ENCODE assay signal across 9 mouse cellular contexts in the genomic region with DNA sequence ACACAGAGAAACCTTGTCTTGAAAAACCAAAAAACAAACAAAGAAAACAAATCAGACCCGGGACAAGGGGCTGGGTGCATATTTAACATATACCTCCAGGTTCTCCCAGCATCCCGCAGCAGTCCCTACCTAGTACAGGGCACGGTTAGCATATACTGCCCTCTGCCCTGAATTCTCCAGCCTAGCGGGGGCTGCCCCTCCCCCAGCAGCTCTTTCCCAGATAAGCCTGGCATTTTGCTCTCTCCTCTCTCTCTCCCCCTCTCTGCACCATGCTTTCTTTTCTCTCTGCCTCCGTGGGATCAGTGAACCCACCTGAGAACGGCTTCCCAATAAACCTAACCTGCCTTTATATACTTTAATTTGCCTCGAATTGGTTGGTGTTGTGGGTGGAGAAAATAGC. TPM values are rescaled to one million over a fixed set of nuclear protein-coding genes. Genes with fewer than 3 reads are reported as not detected.
DNase-seq lines count a peak whose midpoint lies in the region; ATAC-seq lines count a peak whose summit lies in the region.
"Had no signal": no experiment of that assay in that cellular context is flagged by ENCODE, and none has a peak within 500 bp of the region (broad histone marks: within the 10 kb centered on the region; RNA-seq: fewer than 3 reads in every experiment).

No protein-coding gene starts in this region.

- peak overlapping the region; percentile 73 for H3K27ac ChIP-seq in kidney, embryonic 16.5 days (ENCODE audit: low read length)
- H3K27ac ChIP-seq in embryonic facial prominence, embryonic 11.5 days (replicated peaks; ENCODE audit: low read depth, low read length) = no peak overlapping the region
- H3K27ac ChIP-seq in limb, embryonic 13.5 days = peak overlapping the region; percentile 28; the same call in 1 of the 2 replicates

- 42% methylated on average over 7 of the region's 7 CpGs for WGBS in kidney, embryonic 16.5 days
- 44% methylated on average over 7 of the region's 7 CpGs for WGBS in embryonic facial prominence, embryonic 11.5 days
- 38% methylated on average over 7 of the region's 7 CpGs for WGBS in limb, embryonic 13.5 days

- no peaks in the 10 kb centered on the region for H3K36me3 ChIP-seq in kidney, embryonic 16.5 days (ENCODE audit: insufficient read depth, low read length)
- no peaks in the 10 kb centered on the region for H3K36me3 ChIP-seq in embryonic facial prominence, embryonic 11.5 days (replicated peaks; ENCODE audit: control insufficient read depth, insufficient read depth, low read depth, low read length)
- H3K36me3 ChIP-seq in limb, embryonic 13.5 days = no peaks in the 10 kb centered on the region

- H3K27me3 ChIP-seq in kidney, embryonic 16.5 days (ENCODE audit: insufficient read depth, low read length) = no peaks in the 10 kb centered on the region
- H3K27me3 ChIP-seq in embryonic facial prominence, embryonic 11.5 days (ENCODE audit: control insufficient read depth, insufficient read depth, low read length) = no peaks in the 10 kb centered on the region
- H3K27me3 ChIP-seq in limb, embryonic 13.5 days = no peaks in the 10 kb centered on the region

- H3K9me3 ChIP-seq in kidney, embryonic 16.5 days (ENCODE audit: low read length) = no peaks in the 10 kb centered on the region
- no peaks in the 10 kb centered on the region for H3K9me3 ChIP-seq in embryonic facial prominence, embryonic 11.5 days (replicated peaks; ENCODE audit: control insufficient read depth, low read length)
- no peaks in the 10 kb centered on the region for H3K9me3 ChIP-seq in limb, embryonic 13.5 days

- no peak overlapping the region for H3K4me2 ChIP-seq in kidney, embryonic 16.5 days (replicated peaks; ENCODE audit: low read depth, low read length)
- no peak overlapping the region for H3K4me2 ChIP-seq in embryonic facial prominence, embryonic 11.5 days (ENCODE audit: low read depth, low read length)
- no peak overlapping the region for H3K4me2 ChIP-seq in limb, embryonic 13.5 days (replicated peaks)

- DNase-seq in adrenal gland, postnatal 14 days = peak; percentile 9
- DNase-seq in adrenal gland, postnatal 25 days = no peak
- DNase-seq in kidney, adult 9 months = no peak
- no peak for DNase-seq in embryonic facial prominence, embryonic 11.5 days (ENCODE audit: low spot score)
- no peak for DNase-seq in adrenal gland, adult (ENCODE audit: inconsistent age in 2 of 2, low spot score in 1 of 2)
- DNase-seq: layer of hippocampus, postnatal 36 days had no signal

- H3K9ac ChIP-seq in kidney, embryonic 16.5 days (replicated peaks; ENCODE audit: low read length) = peak overlapping the region; percentile 40
- H3K9ac ChIP-seq in embryonic facial prominence, embryonic 11.5 days (replicated peaks; ENCODE audit: low read length) = 0 out of 2 replicates have a peak overlapping the region, but pooled peaks have one; percentile 32
- peak overlapping the region; percentile 25; the same call in 1 of the 2 replicates for H3K9ac ChIP-seq in limb, embryonic 13.5 days

- no peak overlapping the region for H3K4me3 ChIP-seq in kidney, embryonic 16.5 days (ENCODE audit: low read length)
- no peak overlapping the region for H3K4me3 ChIP-seq in embryonic facial prominence, embryonic 11.5 days (ENCODE audit: low read depth, low read length)
- no peak overlapping the region for H3K4me3 ChIP-seq in limb, embryonic 13.5 days

- no peak for ATAC-seq in kidney, embryonic 16.5 days (ENCODE audit: low FRiP score, low TSS enrichment)
- ATAC-seq in embryonic facial prominence, embryonic 11.5 days (replicated peaks; ENCODE audit: insufficient number of reproducible peaks, low FRiP score, low TSS enrichment, low read depth) = no peak
- ATAC-seq in limb, embryonic 13.5 days (ENCODE audit: low FRiP score, low read depth) = no peak
- ATAC-seq in monocyte, adult 5-6 weeks (replicated peaks; ENCODE audit: insufficient number of reproducible peaks, low FRiP score, low TSS enrichment, poor library complexity, severe bottlenecking) = no peak

- peaks cover 28% of the 10 kb centered on the region for H3K4me1 ChIP-seq in kidney, embryonic 16.5 days (ENCODE audit: insufficient read depth, low read length)
- H3K4me1 ChIP-seq in embryonic facial prominence, embryonic 11.5 days (ENCODE audit: control insufficient read depth, insufficient read depth, low read length) = peaks cover 8% of the 10 kb centered on the region
- peaks cover 43% of the 10 kb centered on the region for H3K4me1 ChIP-seq in limb, embryonic 13.5 days

RNA-seq across cellular contexts. Expression of a gene that starts 3.6 kb away (rescaled TPM):
- total RNA-seq in adrenal gland, postnatal 14 days (2021) = 598 and 707 TPM in 2 replicates
- 522 and 531 TPM in 2 replicates for total RNA-seq in adrenal gland, postnatal 25 days (2021)
- 954 and 1,048 TPM in 2 replicates for polyA plus RNA-seq in kidney, embryonic 16.5 days (2015; fragmentation: Nextera tagmentation; extraction: Ambion mirVana)
- 630 and 667 TPM in 2 replicates for polyA plus RNA-seq in embryonic facial prominence, embryonic 11.5 days (2014; fragmentation: Nextera tagmentation; extraction: Ambion mirVana)
- 761 and 775 TPM in 2 replicates for polyA plus RNA-seq in limb, embryonic 13.5 days (2015; fragmentation: Nextera tagmentation; extraction: Ambion mirVana)
- 158 to 185 TPM (median 179 TPM) in 3 replicates for total RNA-seq in monocyte, adult 5-6 weeks (2017)

RNA-seq across cellular contexts. Expression of a gene that starts 11.9 kb away (rescaled TPM):
- 0.89 and 1.1 TPM in 2 replicates for total RNA-seq in adrenal gland, postnatal 14 days (2021)
- total RNA-seq in adrenal gland, postnatal 25 days (2021) = 1.2 and 1.6 TPM in 2 replicates
- polyA plus RNA-seq in kidney, embryonic 16.5 days (2015; fragmentation: Nextera tagmentation; extraction: Ambion mirVana) = 0.75 and 0.81 TPM in 2 replicates
- polyA plus RNA-seq in embryonic facial prominence, embryonic 11.5 days (2014; fragmentation: Nextera tagmentation; extraction: Ambion mirVana) = 0.77 TPM in 1 of 2 replicates, not detected in the other
- 0.83 and 0.92 TPM in 2 replicates for polyA plus RNA-seq in limb, embryonic 13.5 days (2015; fragmentation: Nextera tagmentation; extraction: Ambion mirVana)
- 0.29 to 17.0 TPM (median 3.0 TPM) in 3 replicates for total RNA-seq in monocyte, adult 5-6 weeks (2017)

RNA-seq across cellular contexts. Expression of a gene that starts 15.8 kb away (rescaled TPM):
- 7.1 and 10.6 TPM in 2 replicates for total RNA-seq in adrenal gland, postnatal 14 days (2021)
- total RNA-seq in adrenal gland, postnatal 25 days (2021) = 5.4 and 7.7 TPM in 2 replicates
- 0.05 and 0.12 TPM in 2 replicates for polyA plus RNA-seq in kidney, embryonic 16.5 days (2015; fragmentation: Nextera tagmentation; extraction: Ambion mirVana)
- 0.14 and 0.21 TPM in 2 replicates for polyA plus RNA-seq in embryonic facial prominence, embryonic 11.5 days (2014; fragmentation: Nextera tagmentation; extraction: Ambion mirVana)
- not detected in 2 replicates for polyA plus RNA-seq in limb, embryonic 13.5 days (2015; fragmentation: Nextera tagmentation; extraction: Ambion mirVana)
- not detected in 3 replicates for total RNA-seq in monocyte, adult 5-6 weeks (2017)

RNA-seq across cellular contexts. Expression of a gene that starts 18.7 kb away (rescaled TPM):
- 79.1 and 82.4 TPM in 2 replicates for total RNA-seq in adrenal gland, postnatal 14 days (2021)
- 78.6 and 89.8 TPM in 2 replicates for total RNA-seq in adrenal gland, postnatal 25 days (2021)
- polyA plus RNA-seq in kidney, embryonic 16.5 days (2015; fragmentation: Nextera tagmentation; extraction: Ambion mirVana) = 81.2 and 92.3 TPM in 2 replicates
- 150 and 157 TPM in 2 replicates for polyA plus RNA-seq in embryonic facial prominence, embryonic 11.5 days (2014; fragmentation: Nextera tagmentation; extraction: Ambion mirVana)
- polyA plus RNA-seq in limb, embryonic 13.5 days (2015; fragmentation: Nextera tagmentation; extraction: Ambion mirVana) = 116 and 123 TPM in 2 replicates
- total RNA-seq in monocyte, adult 5-6 weeks (2017) = 76.0 to 109 TPM (median 89.7 TPM) in 3 replicates

RNA-seq across cellular contexts. Expression of a gene that starts 31.5 kb away (rescaled TPM):
- 27.8 and 34.1 TPM in 2 replicates for total RNA-seq in adrenal gland, postnatal 14 days (2021)
- total RNA-seq in adrenal gland, postnatal 25 days (2021) = 35.0 and 36.5 TPM in 2 replicates
- polyA plus RNA-seq in kidney, embryonic 16.5 days (2015; fragmentation: Nextera tagmentation; extraction: Ambion mirVana) = 84.2 and 87.0 TPM in 2 replicates
- 65.6 and 67.3 TPM in 2 replicates for polyA plus RNA-seq in embryonic facial prominence, embryonic 11.5 days (2014; fragmentation: Nextera tagmentation; extraction: Ambion mirVana)
- 62.0 and 65.9 TPM in 2 replicates for polyA plus RNA-seq in limb, embryonic 13.5 days (2015; fragmentation: Nextera tagmentation; extraction: Ambion mirVana)
- total RNA-seq in monocyte, adult 5-6 weeks (2017) = 8.9 to 28.4 TPM (median 25.4 TPM) in 3 replicates
